Mouse (Mus musculus) skeletal muscle tissue, adult 2 months (tissue): Measurements from ENCODE around the gene Cdh22.

Experiments used
- DNase-seq: peaks from one replicate; pipeline ENCODE4 v3.0.0-alpha.2; 2012; ENCODE audit warnings: low read depth, low spot score

The Cdh22 gene

DNA sequence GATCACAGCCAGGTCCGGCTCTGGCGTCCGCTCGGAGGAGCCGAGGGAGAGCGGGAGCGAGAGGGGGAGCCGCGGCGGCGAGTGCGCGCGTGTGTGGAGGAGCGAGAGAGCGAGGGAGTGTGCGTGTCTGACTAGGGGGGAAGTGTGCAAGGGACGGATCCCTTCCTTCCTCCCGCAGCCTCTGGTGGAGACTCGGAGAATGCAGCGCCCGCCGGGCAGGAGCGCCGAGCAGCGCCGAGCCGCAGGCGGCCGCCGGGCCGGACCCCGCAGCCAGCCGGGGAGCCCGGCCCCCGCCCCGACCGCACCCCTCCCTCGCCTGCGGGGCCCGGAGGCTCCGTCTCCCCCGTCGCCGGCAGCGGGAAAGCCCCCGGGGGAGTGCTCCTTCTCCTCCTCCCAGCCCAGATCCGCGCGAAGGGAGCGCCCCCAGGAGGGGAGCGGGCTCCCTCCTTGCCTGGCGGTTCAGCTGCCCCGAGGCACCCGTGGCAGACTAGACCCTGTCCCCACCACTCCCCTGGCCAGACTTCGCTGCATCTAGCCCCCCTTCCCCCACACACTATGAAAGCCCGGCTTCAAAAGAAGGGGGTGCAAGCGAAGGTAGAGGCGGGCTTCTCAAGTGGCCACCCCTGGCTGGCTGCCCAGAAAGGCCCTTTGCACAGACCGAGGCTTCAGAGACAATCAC is at the start of gene Cdh22:
Gene Cdh22, minus strand, starts transcription at position 241 of the 679 bp plus-strand sequence.
- DNase-seq: no peak

- no peak for DNase-seq
Observed at GRCm38 (mm10) chr2:165284377-165284776, 49.7 kb upstream of the Cdh22 start.

- DNase-seq: no peak
Observed at GRCm38 (mm10) chr2:165283644-165284043, 49.0 kb upstream of the Cdh22 start.

DNA sequence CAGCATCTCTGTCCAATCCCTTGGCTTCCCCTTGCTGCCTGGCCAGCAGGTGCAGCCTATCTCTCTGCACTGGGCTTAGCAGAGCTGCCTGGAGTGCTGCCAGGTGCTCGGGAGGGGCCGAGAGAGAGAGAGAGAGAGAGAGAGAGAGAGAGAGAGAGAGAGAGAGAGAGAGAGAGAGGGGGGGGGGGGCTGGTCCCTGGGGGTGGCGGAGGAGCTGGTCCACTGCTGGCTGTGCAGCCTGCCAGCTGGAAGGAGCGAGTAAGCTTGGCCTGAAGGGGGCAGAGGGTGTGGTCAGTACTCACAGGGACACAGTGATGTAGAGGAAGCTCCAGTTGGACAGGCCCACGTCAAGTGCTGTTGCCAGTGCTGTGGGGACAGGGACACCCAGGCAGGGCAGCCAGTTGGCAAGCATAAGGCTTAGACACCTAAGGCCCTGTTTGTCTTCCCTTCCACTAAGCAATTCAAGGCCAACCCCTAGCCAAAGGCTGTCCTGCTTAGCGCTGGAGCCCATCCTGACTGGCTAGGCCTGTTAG is 47.2 kb upstream of the Cdh22 start:
- peak; percentile 74 for DNase-seq

DNA sequence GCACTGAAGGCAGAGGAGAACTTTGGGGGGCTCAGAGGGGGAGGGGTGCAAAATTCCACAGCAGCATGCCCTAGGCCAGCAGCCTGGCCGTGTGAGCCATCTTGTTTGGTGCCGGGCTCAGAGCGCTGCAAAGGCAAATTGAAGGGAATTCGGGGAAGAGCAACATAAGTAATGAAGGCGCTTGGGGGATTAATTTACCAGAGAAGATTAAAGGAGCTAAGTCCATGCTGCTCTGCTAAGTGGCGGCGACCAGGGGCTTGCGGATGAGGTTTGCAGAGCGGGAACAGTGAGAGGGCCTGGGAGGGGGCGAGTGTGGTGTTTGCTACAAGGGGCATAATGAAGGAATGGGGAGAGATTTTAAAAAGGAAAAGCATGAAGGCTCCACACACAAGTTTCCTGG is 44.7 kb upstream of the Cdh22 start:
- no peak for DNase-seq

DNA sequence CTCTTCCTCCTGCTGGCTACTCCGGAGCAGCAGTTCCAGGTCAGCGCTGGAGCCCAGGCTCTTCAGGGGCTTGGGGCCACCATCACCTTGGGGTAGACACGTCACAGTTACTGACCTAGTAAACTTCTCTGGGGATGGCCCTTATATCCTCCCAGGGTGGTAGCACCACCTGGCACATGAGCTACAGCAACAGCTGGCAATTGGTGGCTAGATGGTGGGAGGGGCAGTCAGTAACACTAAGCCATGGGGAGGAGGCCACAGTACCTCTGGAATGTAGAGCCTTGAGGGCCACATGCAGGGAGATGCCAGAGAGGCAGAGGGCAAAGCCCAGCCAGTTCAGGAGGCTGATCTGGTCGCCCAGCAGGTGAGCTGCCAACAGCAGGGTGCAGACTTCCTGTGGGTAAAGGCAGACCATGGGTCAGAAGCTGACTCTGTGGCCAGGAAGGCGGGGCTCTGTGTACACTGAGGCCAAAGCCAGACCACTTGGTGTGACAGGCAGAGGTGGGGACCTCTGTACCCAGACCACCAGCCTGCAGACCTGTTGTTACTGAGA is 42.6 kb upstream of the Cdh22 start:
- no peak for DNase-seq

GRCm38 (mm10) chr2:165275824-165276223 is 41.2 kb upstream of the Cdh22 start:
- DNase-seq: peak; percentile 45

- no peak for DNase-seq
Observed at GRCm38 (mm10) chr2:165275124-165275640, 40.5 kb upstream of the Cdh22 start.

DNA sequence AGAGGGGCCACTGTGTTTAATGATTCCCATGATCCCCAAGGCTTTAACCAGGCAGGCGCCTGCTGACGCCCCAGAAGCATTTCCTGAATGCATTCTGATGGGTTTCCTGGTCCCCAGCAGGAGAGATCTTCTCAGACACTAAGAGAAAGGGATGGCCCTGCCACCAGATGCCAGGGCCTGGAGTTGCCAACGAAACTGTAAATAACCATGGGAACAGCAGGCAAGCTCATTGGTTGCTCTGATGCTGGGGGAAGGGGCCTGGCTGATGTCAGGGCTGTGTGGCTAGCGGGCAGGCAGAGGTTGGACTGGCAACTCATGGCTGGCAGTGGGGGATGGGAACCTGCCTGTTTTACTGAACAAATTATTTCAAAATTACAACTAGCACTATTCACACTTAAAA is 38.9 kb upstream of the Cdh22 start:
- DNase-seq: no peak

GRCm38 (mm10) chr2:165271326-165271725 is 36.7 kb upstream of the Cdh22 start:
- DNase-seq: no peak

DNA sequence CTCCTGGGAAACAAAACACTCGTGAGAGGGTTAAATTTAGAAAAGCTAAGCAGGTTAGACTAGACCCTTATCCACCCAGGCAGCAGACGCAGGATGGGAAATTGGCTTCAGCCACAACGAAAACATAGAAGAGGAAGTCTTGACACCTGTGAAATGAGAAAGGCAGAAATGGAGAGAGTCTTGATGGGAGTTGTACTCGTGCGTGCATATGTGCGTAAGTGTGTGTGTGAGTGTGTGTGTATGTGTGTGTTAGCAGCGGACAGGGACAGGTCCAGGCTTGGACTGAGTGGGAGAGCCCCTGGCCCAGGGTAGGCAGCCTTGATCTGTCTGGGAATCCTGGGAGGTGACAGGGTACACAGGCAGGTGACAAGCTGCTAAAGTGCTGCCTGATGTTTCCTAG is 36.2 kb upstream of the Cdh22 start:
- DNase-seq: no peak

- no peak for DNase-seq
Observed at GRCm38 (mm10) chr2:165266739-165267138, 32.1 kb upstream of the Cdh22 start.

- no peak for DNase-seq
Observed at GRCm38 (mm10) chr2:165263861-165264260, 29.2 kb upstream of the Cdh22 start.

- DNase-seq: no peak
Observed at GRCm38 (mm10) chr2:165262274-165262990, 27.8 kb upstream of the Cdh22 start.

DNA sequence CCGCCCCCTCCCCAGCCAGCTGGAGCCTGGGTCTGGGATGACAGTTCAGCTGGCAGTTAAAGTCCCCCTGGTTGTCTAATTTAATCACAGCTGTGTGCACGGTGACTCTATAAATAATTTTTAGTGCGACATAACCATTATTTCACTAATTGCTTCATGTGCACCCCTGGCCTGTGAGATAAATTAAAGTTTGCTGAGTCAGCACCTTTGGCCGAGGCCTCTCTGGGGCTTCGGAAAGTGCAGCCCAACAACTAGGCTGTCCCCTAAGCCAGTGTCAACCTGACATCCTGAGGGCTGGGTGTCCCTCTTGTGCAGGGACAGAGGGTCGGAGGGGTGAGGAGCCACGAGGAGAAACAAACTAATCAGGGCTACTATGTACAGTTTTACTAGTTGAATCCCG is 25.2 kb upstream of the Cdh22 start:
- no peak for DNase-seq

DNA sequence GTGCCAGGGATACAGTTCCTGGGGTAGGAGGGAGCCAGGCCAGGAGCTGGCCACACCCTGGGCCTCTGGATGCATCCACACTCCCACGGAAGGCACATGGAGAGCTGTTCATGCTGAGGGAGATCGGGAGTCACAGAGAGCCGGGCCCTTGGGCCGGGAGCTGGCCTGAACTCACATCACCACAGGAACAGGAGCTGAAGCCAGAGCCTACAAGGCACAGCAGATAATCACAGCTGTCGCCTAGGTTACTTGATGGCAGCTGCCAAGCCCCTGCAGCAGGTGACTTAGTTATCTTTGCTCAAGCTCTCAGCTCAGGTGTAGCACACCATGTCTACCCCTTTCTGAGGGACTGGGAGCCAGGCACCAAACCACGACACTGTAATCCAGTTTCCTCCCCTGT is 23.7 kb upstream of the Cdh22 start:
- no peak for DNase-seq

DNA sequence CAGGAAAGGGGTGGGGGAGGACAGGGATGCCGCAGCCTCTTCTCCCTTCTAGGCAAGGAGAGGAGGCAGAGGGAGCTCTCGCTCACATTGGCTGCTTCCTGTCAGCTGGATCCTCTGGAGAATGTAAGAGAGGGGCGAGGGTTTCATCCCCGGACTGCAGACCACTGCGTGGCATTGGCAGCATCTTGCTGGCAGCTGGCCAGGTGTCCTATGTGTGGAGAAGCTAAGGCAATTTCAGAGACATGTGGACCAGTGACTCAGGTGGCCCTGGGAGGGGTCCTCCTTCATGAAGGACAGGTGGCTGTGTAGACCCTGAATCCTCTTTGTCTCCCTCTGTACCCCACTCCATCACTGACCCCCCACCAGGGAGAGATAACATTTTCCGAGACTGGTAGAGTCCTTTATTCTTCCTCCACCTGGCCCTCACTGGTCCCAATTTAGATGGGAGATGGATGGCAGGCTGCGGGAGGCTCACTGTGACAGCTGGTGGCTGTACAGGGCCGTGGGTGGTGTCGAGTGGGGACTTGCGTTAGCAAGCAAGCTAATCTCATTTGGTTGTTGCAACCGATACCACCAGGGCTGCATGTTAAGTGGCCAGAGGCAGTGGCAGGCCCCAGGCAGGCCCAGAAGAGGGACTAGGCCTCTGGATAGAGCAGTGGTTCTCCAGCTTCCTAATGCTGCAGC is 22.6 kb upstream of the Cdh22 start:
- no peak for DNase-seq

DNA sequence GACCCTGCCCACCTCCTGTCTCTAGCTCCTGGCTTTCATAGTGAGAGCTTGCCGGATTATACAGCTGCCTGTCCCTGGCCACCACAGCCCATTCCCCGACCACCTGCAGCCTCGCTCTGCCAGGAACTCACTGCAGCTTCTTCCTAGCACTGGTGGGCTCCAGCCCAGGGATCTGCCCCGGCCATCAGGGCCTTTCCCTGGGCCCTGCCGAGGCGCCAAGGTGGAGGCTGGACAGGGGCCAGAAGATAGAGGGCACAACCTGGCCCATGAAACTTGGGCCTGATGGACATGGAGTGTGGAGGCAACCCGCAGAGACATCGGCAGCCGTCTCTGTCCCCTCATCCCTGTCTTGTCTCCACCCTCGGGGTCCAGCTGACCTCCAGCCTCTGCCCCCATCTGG is 21.6 kb upstream of the Cdh22 start:
- no peak for DNase-seq

GRCm38 (mm10) chr2:165253867-165254266 is 19.2 kb upstream of the Cdh22 start:
- DNase-seq: no peak

- no peak for DNase-seq
Observed at GRCm38 (mm10) chr2:165253269-165253668, 18.6 kb upstream of the Cdh22 start.

DNA sequence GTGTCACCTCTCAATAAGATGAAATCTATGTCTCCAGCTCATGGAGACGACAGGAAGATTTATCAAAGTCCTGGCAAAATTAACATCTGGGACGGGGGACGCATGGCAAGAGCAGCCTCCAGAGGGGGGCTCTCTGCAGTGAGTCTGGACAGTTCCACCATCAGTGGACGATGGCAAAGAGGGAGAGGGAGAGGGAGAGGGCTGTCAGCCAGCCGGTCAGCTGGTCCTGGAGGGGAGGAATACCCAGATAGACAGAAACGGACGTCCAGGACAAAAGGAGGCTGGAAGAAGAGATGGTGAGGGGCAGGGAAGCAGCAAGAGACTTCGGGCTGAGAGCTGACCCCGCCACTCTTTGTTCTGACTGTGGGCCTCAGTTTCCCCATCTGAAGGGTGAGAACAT is 18.1 kb upstream of the Cdh22 start:
- no peak for DNase-seq

- DNase-seq: no peak
Observed at GRCm38 (mm10) chr2:165252381-165252780, 17.7 kb upstream of the Cdh22 start.
